Mouse (Mus musculus) lung, adult 2 months (tissue): ENCODE results near the gene Sept5.

Experiments used
- CTCF ChIP-seq: fragments of 200-500 bp; IDR thresholded peaks from 2 replicates; pipeline ENCODE4 v1.5.1; 2011; ENCODE audit warnings: mild to moderate bottlenecking, low read length, control low read depth; ENCODE audit not compliant: insufficient read depth
- POLR2A ChIP-seq: fragments of 200-500 bp; IDR thresholded peaks from 2 replicates; pipeline ENCODE4 v1.6.1; 2011; ENCODE audit warnings: low read depth, mild to moderate bottlenecking, control low read depth, low read length, borderline replicate concordance; ENCODE audit errors: extremely low read depth

- TF ChIP-seq POLR2A (no peak), CTCF (no peak)
These were observed 55.6 kb downstream of the Sept5 start for GRCm38 (mm10) chr16:18574196-18574595.
